Mouse (Mus musculus): Measurements from ENCODE around the gene Tfe3. TPM values are rescaled to one million over a fixed set of nuclear protein-coding genes. Genes with fewer than 3 reads are reported as not detected.

Tfe3 gene
- polyA plus RNA-seq, 1 experiment from 2014 or later, result 15.9 TPM

- ATAC-seq (replicated peaks; ENCODE audit: low FRiP score), result no peak
- peaks cover 3% of the 10 kb centered on the region; the same call in 1 of the 2 replicates for H3K4me1 ChIP-seq (replicated peaks; ENCODE audit: control insufficient read depth, insufficient read depth, low read length)
- no peak overlapping the region for H3K4me3 ChIP-seq (ENCODE audit: low read depth, low read length)
- no peak overlapping the region for H3K4me2 ChIP-seq
- H3K27ac ChIP-seq (ENCODE audit: low read depth, low read length), result no peak overlapping the region
- H3K9ac ChIP-seq (ENCODE audit: low read depth, low read length), result no peak overlapping the region
- H3K36me3 ChIP-seq (ENCODE audit: control insufficient read depth, insufficient read depth, low read length), result no peaks in the 10 kb centered on the region; the same call in 1 of the 2 replicates
- 85% methylated on average over 12 of the region's 12 CpGs for WGBS
- H3K27me3 ChIP-seq (replicated peaks; ENCODE audit: control insufficient read depth, insufficient read depth, low read length), result no peaks in the 10 kb centered on the region
- no peaks in the 10 kb centered on the region for H3K9me3 ChIP-seq (ENCODE audit: control insufficient read depth, low read length)
- no peak for DNase-seq (ENCODE audit: low spot score)
Observed at GRCm38 (mm10) chrX:7725841-7726240, 36.5 kb upstream of the Tfe3 start.

- H3K27me3 ChIP-seq (replicated peaks; ENCODE audit: control insufficient read depth, insufficient read depth, low read length), result no peaks in the 10 kb centered on the region
- H3K9ac ChIP-seq (ENCODE audit: low read depth, low read length), result no peak overlapping the region
- no peaks in the 10 kb centered on the region; the same call in 1 of the 2 replicates for H3K36me3 ChIP-seq (ENCODE audit: control insufficient read depth, insufficient read depth, low read length)
- DNase-seq (ENCODE audit: low spot score), result no peak
- no peak overlapping the region for H3K4me3 ChIP-seq (ENCODE audit: low read depth, low read length)
- H3K4me1 ChIP-seq (replicated peaks; ENCODE audit: control insufficient read depth, insufficient read depth, low read length), result peaks cover 3% of the 10 kb centered on the region; the same call in 1 of the 2 replicates
- WGBS, result 86% methylated on average over 13 of the region's 13 CpGs
- ATAC-seq (replicated peaks; ENCODE audit: low FRiP score), result no peak
- H3K4me2 ChIP-seq, result no peak overlapping the region
- H3K27ac ChIP-seq (ENCODE audit: low read depth, low read length), result no peak overlapping the region
- no peaks in the 10 kb centered on the region for H3K9me3 ChIP-seq (ENCODE audit: control insufficient read depth, low read length)
Observed at GRCm38 (mm10) chrX:7727176-7727575, 35.2 kb upstream of the Tfe3 start.

- Histone ChIP-seq H3K4me1 (replicated peaks; ENCODE audit: control insufficient read depth, insufficient read depth, low read length) (no peaks in the 10 kb centered on the region), H3K9me3 (ENCODE audit: control insufficient read depth, low read length) (no peaks in the 10 kb centered on the region), H3K4me2 (peak within 1 kb of the TSS; percentile 59), H3K4me3 (ENCODE audit: low read depth, low read length) (peak within 1 kb of the TSS; percentile 50), H3K27me3 (replicated peaks; ENCODE audit: control insufficient read depth, insufficient read depth, low read length) (no peaks in the 10 kb centered on the region), H3K36me3 (ENCODE audit: control insufficient read depth, insufficient read depth, low read length) (no peaks in the 10 kb centered on the region; the same call in 1 of the 2 replicates), H3K9ac (ENCODE audit: low read depth, low read length) (peak within 1 kb of the TSS; percentile 48), H3K27ac (ENCODE audit: low read depth, low read length) (peak within 1 kb of the TSS; percentile 44; the same call in 1 of the 2 replicates)
- WGBS, result 14% methylated on average over 42 of the region's 42 CpGs
- ATAC-seq (replicated peaks; ENCODE audit: low FRiP score) (peak; percentile 93), DNase-seq (ENCODE audit: low spot score) (peak; percentile 69)
Observed at GRCm38 (mm10) chrX:7728215-7728921, 34.0 kb upstream of the Tfe3 start, which contains the start of gene Praf2. Praf2 (plus strand) TSS chrX:7728439.

GRCm38 (mm10) chrX:7728922-7729265 is 33.5 kb upstream of the Tfe3 start:
- DNase-seq (ENCODE audit: low spot score), result no peak
- no peaks in the 10 kb centered on the region for H3K9me3 ChIP-seq (ENCODE audit: control insufficient read depth, low read length)
- no peak overlapping the region for H3K9ac ChIP-seq (ENCODE audit: low read depth, low read length)
- 38% methylated on average over 4 of the region's 4 CpGs for WGBS
- peak overlapping the region; percentile 59 for H3K4me2 ChIP-seq
- ATAC-seq (replicated peaks; ENCODE audit: low FRiP score), result peak; percentile 13; the same call in 1 of the 2 replicates
- H3K27me3 ChIP-seq (replicated peaks; ENCODE audit: control insufficient read depth, insufficient read depth, low read length), result no peaks in the 10 kb centered on the region
- H3K27ac ChIP-seq (ENCODE audit: low read depth, low read length), result no peak overlapping the region
- no peaks in the 10 kb centered on the region for H3K4me1 ChIP-seq (replicated peaks; ENCODE audit: control insufficient read depth, insufficient read depth, low read length)
- no peaks in the 10 kb centered on the region; the same call in 1 of the 2 replicates for H3K36me3 ChIP-seq (ENCODE audit: control insufficient read depth, insufficient read depth, low read length)
- peak overlapping the region; percentile 50 for H3K4me3 ChIP-seq (ENCODE audit: low read depth, low read length)

GRCm38 (mm10) chrX:7733571-7734156 is 28.7 kb upstream of the Tfe3 start:
- Histone ChIP-seq H3K27me3 (replicated peaks; ENCODE audit: control insufficient read depth, insufficient read depth, low read length) (no peaks in the 10 kb centered on the region), H3K4me2 (peak overlapping the region; percentile 49), H3K9me3 (ENCODE audit: control insufficient read depth, low read length) (no peaks in the 10 kb centered on the region), H3K4me3 (ENCODE audit: low read depth, low read length) (peak overlapping the region; percentile 27; the same call in 1 of the 2 replicates), H3K4me1 (replicated peaks; ENCODE audit: control insufficient read depth, insufficient read depth, low read length) (no peaks in the 10 kb centered on the region), H3K9ac (ENCODE audit: low read depth, low read length) (no peak overlapping the region), H3K36me3 (ENCODE audit: control insufficient read depth, insufficient read depth, low read length) (no peaks in the 10 kb centered on the region), H3K27ac (ENCODE audit: low read depth, low read length) (no peak overlapping the region)
- DNase-seq (ENCODE audit: low spot score) (peak; percentile 63), ATAC-seq (replicated peaks; ENCODE audit: low FRiP score) (peak; percentile 72)
- 28% methylated on average over 26 of the region's 26 CpGs for WGBS

- Histone ChIP-seq H3K4me1 (replicated peaks; ENCODE audit: control insufficient read depth, insufficient read depth, low read length) (peaks cover 4% of the 10 kb centered on the region), H3K9me3 (ENCODE audit: control insufficient read depth, low read length) (no peaks in the 10 kb centered on the region), H3K4me3 (ENCODE audit: low read depth, low read length) (no peak overlapping the region), H3K27ac (ENCODE audit: low read depth, low read length) (no peak overlapping the region), H3K36me3 (ENCODE audit: control insufficient read depth, insufficient read depth, low read length) (no peaks in the 10 kb centered on the region), H3K4me2 (no peak overlapping the region), H3K9ac (ENCODE audit: low read depth, low read length) (no peak overlapping the region), H3K27me3 (replicated peaks; ENCODE audit: control insufficient read depth, insufficient read depth, low read length) (no peaks in the 10 kb centered on the region)
- DNase-seq (ENCODE audit: low spot score) (no peak), ATAC-seq (replicated peaks; ENCODE audit: low FRiP score) (no peak)
- 73% methylated on average over 13 of the region's 14 CpGs for WGBS
Observed at GRCm38 (mm10) chrX:7739336-7740081, 22.9 kb upstream of the Tfe3 start.

- Histone ChIP-seq H3K4me1 (replicated peaks; ENCODE audit: control insufficient read depth, insufficient read depth, low read length) (peaks cover 4% of the 10 kb centered on the region), H3K9me3 (ENCODE audit: control insufficient read depth, low read length) (no peaks in the 10 kb centered on the region), H3K36me3 (ENCODE audit: control insufficient read depth, insufficient read depth, low read length) (no peaks in the 10 kb centered on the region), H3K9ac (ENCODE audit: low read depth, low read length) (no peak overlapping the region), H3K4me3 (ENCODE audit: low read depth, low read length) (no peak overlapping the region), H3K27ac (ENCODE audit: low read depth, low read length) (no peak overlapping the region), H3K27me3 (replicated peaks; ENCODE audit: control insufficient read depth, insufficient read depth, low read length) (no peaks in the 10 kb centered on the region), H3K4me2 (peak overlapping the region; percentile 34)
- WGBS, result 56% methylated on average over 10 of the region's 10 CpGs
- DNase-seq (ENCODE audit: low spot score) (no peak), ATAC-seq (replicated peaks; ENCODE audit: low FRiP score) (no peak)
Observed at GRCm38 (mm10) chrX:7740082-7740819, 22.1 kb upstream of the Tfe3 start.

- ATAC-seq (replicated peaks; ENCODE audit: low FRiP score) (0 out of 2 replicates have a peak, but pooled peaks have one; percentile 34), DNase-seq (ENCODE audit: low spot score) (no peak)
- no peaks in the 10 kb centered on the region for H3K9me3 ChIP-seq (ENCODE audit: control insufficient read depth, low read length)
- no peaks in the 10 kb centered on the region for H3K27me3 ChIP-seq (replicated peaks; ENCODE audit: control insufficient read depth, insufficient read depth, low read length)
- 59% methylated on average over 5 of the region's 5 CpGs for WGBS
- peaks cover 4% of the 10 kb centered on the region for H3K4me1 ChIP-seq (replicated peaks; ENCODE audit: control insufficient read depth, insufficient read depth, low read length)
- peak overlapping the region; percentile 34 for H3K4me2 ChIP-seq
- no peak overlapping the region for H3K9ac ChIP-seq (ENCODE audit: low read depth, low read length)
- H3K27ac ChIP-seq (ENCODE audit: low read depth, low read length), result no peak overlapping the region
- no peaks in the 10 kb centered on the region for H3K36me3 ChIP-seq (ENCODE audit: control insufficient read depth, insufficient read depth, low read length)
- H3K4me3 ChIP-seq (ENCODE audit: low read depth, low read length), result no peak overlapping the region
Observed at GRCm38 (mm10) chrX:7741103-7741502, 21.3 kb upstream of the Tfe3 start.
